Mouse (Mus musculus) mouse trophoblast stem cell (cell line): Measurements from ENCODE around the gene Mrrf.

ENCODE experiments used
- in situ Hi-C, 2 experiments: fragments of 300-500 bp; cut with MseI, MboI; formaldehyde crosslinking; loops; 2 replicates in 1 of 2; 3 replicates in 1 of 2; pipeline ENCODE4 v1.15.1; 2025

The Mrrf gene

DNA sequence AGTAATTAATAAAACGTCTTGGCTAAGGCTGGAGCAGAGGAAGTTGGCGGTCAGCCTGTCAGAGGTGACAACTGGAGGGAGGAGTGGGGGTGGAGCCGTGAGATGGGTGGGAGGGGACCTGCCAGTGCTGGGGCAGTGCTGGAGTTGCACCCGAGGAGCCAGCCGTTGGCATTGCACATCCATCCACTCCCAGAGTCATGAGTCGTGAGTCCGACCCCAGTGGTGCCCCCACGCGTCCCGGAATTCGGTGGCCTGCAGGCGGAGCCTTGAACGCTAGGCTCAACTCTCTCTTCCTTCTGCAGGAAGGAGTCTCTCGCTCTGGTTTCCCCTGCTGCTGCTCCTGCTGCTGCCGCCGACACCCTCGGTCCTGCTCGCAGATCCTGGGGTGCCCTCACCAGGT is 94.2 kb downstream of the Mrrf start, which contains the start of gene Ptgs1:
Gene Ptgs1 (plus strand): TSS at position 61 of the 400 bp plus-strand sequence.
- in situ Hi-C loops = no loop called here

DNA sequence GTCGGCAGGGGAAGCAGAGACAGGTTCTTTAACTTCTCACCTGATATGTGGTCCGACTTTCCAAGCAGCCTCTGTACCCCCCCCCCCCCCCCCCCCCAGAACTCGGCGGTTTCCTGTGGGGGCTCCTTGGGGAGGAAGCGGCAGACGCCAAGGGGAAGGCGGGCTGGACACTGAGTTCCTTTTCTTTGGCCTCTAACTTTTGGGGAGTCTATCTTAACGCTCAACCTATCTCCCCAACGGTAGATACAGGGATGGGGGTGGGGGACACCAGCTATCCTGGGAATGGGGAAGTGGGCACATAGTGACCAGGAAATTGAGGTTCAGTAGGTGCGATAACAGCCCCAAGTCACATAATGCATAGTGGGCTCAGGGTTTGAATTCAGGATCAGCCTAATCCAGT is 94.8 kb downstream of the Mrrf start:
- in situ Hi-C loops = no loop called here

DNA sequence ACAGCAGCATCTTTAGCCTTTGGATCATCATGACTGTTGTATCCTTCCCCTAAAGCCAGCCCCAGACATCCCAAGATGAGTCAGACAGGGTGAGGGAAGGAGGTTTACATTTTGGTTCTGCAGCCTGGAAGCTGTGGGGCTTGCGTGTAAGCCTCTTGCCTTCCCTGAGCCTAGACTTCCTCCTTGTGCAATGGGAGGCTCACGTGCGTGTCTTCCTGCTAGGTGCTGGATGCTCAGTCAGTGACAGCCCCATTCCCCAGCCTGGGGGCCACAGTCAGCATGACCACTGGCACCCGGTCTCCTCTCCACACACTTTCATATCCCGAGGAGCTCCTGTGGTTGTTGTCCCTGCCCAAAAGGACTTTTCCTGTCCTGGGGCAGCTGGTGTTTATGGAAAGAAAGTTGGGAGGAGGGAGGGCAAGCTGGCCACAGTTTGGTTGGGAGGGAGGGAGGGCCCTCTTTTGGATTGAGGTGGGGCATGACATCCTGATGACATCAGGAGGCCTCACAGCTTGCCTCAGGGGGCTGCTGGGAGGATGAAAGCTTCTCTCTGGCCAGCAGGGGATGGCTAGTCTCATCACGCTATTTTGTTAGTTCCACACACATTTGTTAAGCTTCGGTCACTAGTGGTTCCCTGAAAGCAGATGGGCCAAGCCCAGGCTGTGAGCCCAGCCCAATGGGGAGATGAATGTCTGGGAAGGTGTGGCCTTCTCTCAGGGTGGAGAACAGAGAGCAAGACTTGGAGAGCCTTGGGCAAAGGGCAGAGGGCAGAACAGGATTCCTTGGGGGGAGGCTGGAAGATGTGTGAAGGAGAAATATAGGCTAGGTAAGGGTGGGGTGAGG is 98.6 kb downstream of the Mrrf start:
- in situ Hi-C loops = no loop called here

DNA sequence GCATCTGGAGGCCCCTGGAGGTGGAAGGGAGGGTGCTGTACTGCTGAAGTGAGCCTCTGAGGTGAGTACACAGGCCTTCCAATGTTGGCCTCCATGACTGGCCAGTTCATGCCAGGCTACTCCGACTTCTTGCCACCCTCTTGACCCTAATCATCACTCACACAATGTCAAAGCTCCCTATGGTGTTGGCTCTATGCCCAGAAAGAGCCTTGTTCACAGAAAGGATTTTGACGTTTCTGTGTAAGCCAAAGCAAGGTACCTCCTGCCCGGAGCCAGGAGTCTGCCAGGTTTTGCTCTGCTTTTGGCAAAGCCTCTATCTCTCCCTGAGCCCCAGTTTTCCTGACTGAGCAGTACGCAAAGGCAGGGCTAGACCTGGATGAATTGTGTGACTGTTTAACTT is 99.7 kb downstream of the Mrrf start:
- in situ Hi-C loops = no loop called here

DNA sequence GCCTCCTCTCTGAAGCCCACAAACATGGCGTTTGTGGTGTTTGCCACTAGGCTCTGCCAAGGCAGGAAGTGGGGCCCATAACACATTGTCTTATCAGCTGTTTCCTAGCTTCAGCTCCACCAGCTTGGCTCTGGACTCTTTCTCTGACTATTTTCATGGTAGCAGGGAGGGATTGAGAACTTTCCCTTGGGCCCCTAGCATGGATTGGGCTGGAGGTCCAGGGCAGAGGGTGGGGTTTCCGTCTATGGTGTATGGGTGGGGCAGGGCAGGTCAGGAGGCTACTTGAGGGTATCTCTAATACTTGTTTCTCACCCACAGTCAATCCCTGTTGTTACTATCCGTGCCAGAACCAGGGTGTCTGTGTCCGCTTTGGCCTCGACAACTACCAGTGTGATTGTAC is 100.7 kb downstream of the Mrrf start:
- in situ Hi-C loops = no loop called here

DNA sequence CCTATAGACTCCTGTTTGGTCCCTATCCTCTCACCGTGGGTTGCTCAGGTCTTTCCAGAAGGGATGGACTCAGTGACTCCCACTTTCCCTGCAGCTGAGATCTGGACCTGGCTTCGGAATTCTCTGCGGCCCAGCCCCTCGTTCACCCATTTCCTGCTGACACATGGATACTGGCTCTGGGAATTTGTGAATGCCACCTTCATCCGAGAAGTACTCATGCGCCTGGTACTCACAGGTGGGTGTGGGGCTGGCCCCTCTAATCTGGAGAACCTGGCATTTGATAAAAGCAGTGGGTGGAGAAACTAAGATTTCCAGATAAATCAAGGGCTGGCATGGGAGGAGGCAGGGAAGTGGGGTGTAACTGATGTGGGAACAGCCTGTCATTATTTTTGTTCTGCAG is 101.4 kb downstream of the Mrrf start:
- in situ Hi-C loops = no loop called here

DNA sequence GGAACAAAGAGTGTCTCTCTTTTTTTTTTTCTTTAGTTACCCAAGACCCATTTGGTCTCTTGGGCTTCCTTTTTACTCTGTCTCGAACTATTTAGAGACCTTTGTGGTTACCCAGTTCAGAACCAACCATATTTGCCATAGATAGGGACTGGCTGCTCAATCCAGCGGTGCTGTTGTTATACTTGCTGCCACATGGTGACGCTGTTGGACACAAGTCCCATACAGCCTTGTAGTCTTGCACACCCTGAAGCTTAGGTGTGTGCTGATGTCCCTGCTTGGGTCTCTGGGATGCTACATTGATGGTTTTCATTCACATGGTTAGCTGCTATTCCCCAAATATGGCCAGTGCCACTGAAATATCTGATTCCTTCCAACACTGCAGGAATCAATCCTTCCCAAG is 102.3 kb downstream of the Mrrf start:
- in situ Hi-C loops = no loop called here

DNA sequence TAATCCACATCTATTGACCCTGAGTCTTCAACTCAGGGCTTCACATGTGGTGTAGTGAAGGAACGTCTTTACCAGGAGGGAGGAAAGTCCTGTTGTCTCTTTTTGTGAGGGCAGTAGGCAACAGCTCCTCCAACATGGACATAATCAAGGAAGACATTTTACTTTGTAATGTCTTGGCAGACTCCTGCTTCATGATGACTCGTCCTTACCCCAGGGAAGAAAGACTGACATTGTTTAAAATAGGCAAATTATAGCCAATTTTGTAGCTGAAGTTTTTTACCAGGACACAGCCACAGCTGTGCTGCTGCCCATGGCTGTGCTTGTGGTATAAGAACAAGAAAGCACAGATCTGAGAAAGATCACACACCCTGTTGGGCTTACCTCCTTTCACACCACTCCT is 102.8 kb downstream of the Mrrf start:
- in situ Hi-C loops = no loop called here
